Mouse (Mus musculus) heart, postnatal 0 days (tissue): Measurements from ENCODE around the gene Slc25a30.

Experiments used
- CTCF ChIP-seq: IDR thresholded peaks from 2 replicates; pipeline ENCODE4 v1.5.1; 2016; ENCODE audit warnings: antibody characterized with exemption, control low read depth, low read depth
- EP300 ChIP-seq: IDR thresholded peaks from 2 replicates; pipeline ENCODE4 v1.6.1; 2016; ENCODE audit warnings: antibody characterized with exemption, low read depth

GRCm38 (mm10) chr14:75819341-75819740 is 32.5 kb upstream of the Slc25a30 start:
- no peak for TF ChIP-seq CTCF
- no peak for TF ChIP-seq EP300
